Comparison of ENCODE assay signal across 49 mouse cellular contexts in genomic region chr5:138825090-138825489, GRCm38 (mm10). TPM values are rescaled to one million over a fixed set of nuclear protein-coding genes. Genes with fewer than 3 reads are reported as not detected.
"Had no signal": no experiment of that assay in that cellular context is flagged by ENCODE, and none has a peak within 500 bp of the region (broad histone marks: within the 10 kb centered on the region; RNA-seq: fewer than 3 reads in every experiment).

No protein-coding gene starts in this region.

- H3K9ac ChIP-seq: heart, embryonic 12.5 days; heart, embryonic 13.5 days; heart, embryonic 15.5 days; hindbrain, embryonic 12.5 days; hindbrain, embryonic 13.5 days; hindbrain, embryonic 14.5 days; hindbrain, embryonic 15.5 days; intestine, embryonic 15.5 days; kidney, embryonic 15.5 days had no signal

- H3K27ac ChIP-seq: heart, embryonic 10.5 days; heart, embryonic 13.5 days; heart, embryonic 15.5 days; hindbrain, embryonic 10.5 days; hindbrain, embryonic 12.5 days; hindbrain, embryonic 13.5 days; hindbrain, embryonic 14.5 days; hindbrain, embryonic 15.5 days; hindbrain, postnatal 0 days; intestine, embryonic 15.5 days; kidney, embryonic 15.5 days; kidney, postnatal 0 days; layer of hippocampus, adult 2 months had no signal

- H3K4me3 ChIP-seq: heart, embryonic 10.5 days; heart, embryonic 12.5 days; heart, embryonic 13.5 days; heart, embryonic 15.5 days; hindbrain, embryonic 10.5 days; hindbrain, embryonic 12.5 days; hindbrain, embryonic 13.5 days; hindbrain, embryonic 15.5 days; intestine, embryonic 15.5 days; kidney, embryonic 15.5 days; layer of hippocampus, adult 2 months had no signal

- DNase-seq: heart, postnatal 10 days; heart, postnatal 14 days; heart, postnatal 36 days; heart, postnatal 4 days; kidney, adult 11 months; kidney, adult 18-20 months; kidney, adult 2 months; kidney, adult 8-10 months; kidney, adult 9 months; kidney, postnatal 10 days; kidney, postnatal 14 days; kidney, postnatal 25 days; kidney, postnatal 36 days; kidney, postnatal 4 days; layer of hippocampus, adult 9-11 months; layer of hippocampus, postnatal 36 days had no signal

- ATAC-seq: hindbrain, embryonic 16.5 days; hindbrain, postnatal 0 days; inflammation-experienced regulatory T-cells, adult 6 months; intestine, embryonic 15.5 days; intestine, embryonic 16.5 days; intestine, postnatal 0 days had no signal

- H3K36me3 ChIP-seq: heart, embryonic 10.5 days; heart, embryonic 12.5 days; heart, embryonic 13.5 days; heart, embryonic 15.5 days; hindbrain, embryonic 10.5 days; hindbrain, embryonic 12.5 days; hindbrain, embryonic 13.5 days; hindbrain, embryonic 15.5 days; intestine, embryonic 15.5 days; kidney, embryonic 15.5 days had no signal

- H3K4me2 ChIP-seq: heart, embryonic 11.5 days; heart, embryonic 12.5 days; heart, embryonic 13.5 days; heart, embryonic 15.5 days; hindbrain, embryonic 12.5 days; hindbrain, embryonic 13.5 days; hindbrain, embryonic 14.5 days; hindbrain, embryonic 15.5 days; intestine, embryonic 15.5 days; kidney, embryonic 15.5 days had no signal

- H3K9me3 ChIP-seq: heart, embryonic 10.5 days; heart, embryonic 12.5 days; heart, embryonic 13.5 days; heart, embryonic 15.5 days; hindbrain, embryonic 10.5 days; hindbrain, embryonic 12.5 days; hindbrain, embryonic 13.5 days; hindbrain, embryonic 15.5 days; intestine, embryonic 15.5 days; kidney, embryonic 15.5 days had no signal

RNA-seq across cellular contexts. Expression of gene Gm5294, which starts 5.2 kb away (rescaled TPM):
- total RNA-seq: heart, adult 8-10 months; heart, postnatal 10 days; heart, postnatal 14 days; heart, postnatal 25 days; heart, postnatal 36 days; heart, postnatal 4 days; hematopoietic stem cell, adult 5-6 weeks; hindbrain, postnatal 0 days; layer of hippocampus, adult 18-20 months; layer of hippocampus, adult 2 months; layer of hippocampus, adult 8-10 months; layer of hippocampus, postnatal 10 days; layer of hippocampus, postnatal 14 days; layer of hippocampus, postnatal 25 days; layer of hippocampus, postnatal 36 days had no signal
- polyA plus RNA-seq: heart, embryonic 10.5 days; heart, embryonic 11.5 days; heart, embryonic 12.5 days; heart, embryonic 13.5 days; heart, embryonic 14.5 days; heart, embryonic 15.5 days; hindbrain, embryonic 10.5 days; hindbrain, embryonic 11.5 days; inflammation-experienced regulatory T-cells, adult 6 months; intestine, embryonic 14.5 days; intestine, embryonic 15.5 days; intestine, embryonic 16.5 days; intestine, postnatal 0 days; kidney, embryonic 14.5 days; kidney, embryonic 15.5 days; kidney, embryonic 16.5 days; kidney, postnatal 0 days; large intestine, adult 2 months had no signal
